Mouse (Mus musculus): ENCODE measurements around the gene Dync1li1.

GRCm38 (mm10) chr9:114678576-114678975 is 10.0 kb upstream of the Dync1li1 start:
- no peak for TF ChIP-seq CTCF (IDR thresholded peaks at IDR 0.05; ENCODE audit: borderline replicate concordance, insufficient read depth, low read depth, low read length)
- no peak for TF ChIP-seq POLR2A (IDR thresholded peaks at IDR 0.05; ENCODE audit: borderline replicate concordance, insufficient read depth, low read length)

Data from cerebellum, adult 2 months (tissue).